Mouse (Mus musculus): ENCODE measurements around the gene Dguok.

GRCm38 (mm10) chr6:83500462-83500861 lies 6.3 kb downstream of the Dguok start:
- no peak for TF ChIP-seq CTCF (IDR thresholded peaks at IDR 0.05; ENCODE audit: control insufficient read depth, insufficient read depth, insufficient read length)
- no peak for TF ChIP-seq MAX (IDR thresholded peaks at IDR 0.05)
